Mouse (Mus musculus): ENCODE results near the gene Ccdc106. TPM values are rescaled to one million over a fixed set of nuclear protein-coding genes. Genes with fewer than 3 reads are reported as not detected.

Ccdc106 gene
- total and polyA plus RNA-seq, 3 experiments, result 0.52 to 0.81 TPM; not detected in 1

DNA sequence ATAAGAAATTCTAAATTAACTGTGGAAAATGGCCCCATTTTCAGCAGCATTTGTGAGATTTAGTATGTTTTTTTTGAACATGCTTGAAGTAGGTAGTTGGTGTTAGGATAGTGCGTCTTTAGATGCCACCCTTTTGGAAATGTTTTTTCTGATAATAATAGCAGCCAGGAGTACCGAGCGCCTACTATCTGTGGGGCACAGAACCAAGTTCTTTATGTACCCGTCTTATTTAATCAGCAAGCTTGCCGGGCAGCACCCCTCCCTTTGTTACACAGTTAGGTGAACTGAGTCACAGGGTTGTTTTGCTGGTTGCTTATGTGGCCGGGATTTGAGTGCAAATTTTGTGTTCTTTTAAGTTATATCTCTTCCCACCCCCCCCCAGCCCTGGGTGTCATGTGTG lies 60.9 kb downstream of the Ccdc106 start:
- H3K4me1 ChIP-seq (ENCODE audit: control insufficient read depth in 1 of 2, insufficient read depth in 2 of 2), result peaks cover 9 to 49% of the 10 kb centered on the region in 2 experiments
- H3K36me3 ChIP-seq (replicated peaks in 1 of 2; ENCODE audit: control insufficient read depth in 1 of 2, insufficient read depth in 1 of 2, low read length in 1 of 2), result peaks cover 33 to 53% of the 10 kb centered on the region in 2 experiments
- no peaks in the 10 kb centered on the region for H3K9me3 ChIP-seq (replicated peaks; ENCODE audit: low read length)
- TF ChIP-seq SMC3 (IDR thresholded peaks at IDR 0.05; ENCODE audit: low read depth, low read length) (no peak), ZNF384 (IDR thresholded peaks at IDR 0.05; ENCODE audit: low read depth, low read length) (no peak), CHD1 (IDR thresholded peaks at IDR 0.05; ENCODE audit: low read depth, low read length) (0 out of 2 replicates have a peak, but pooled peaks have one; percentile 14), RAD21 (IDR thresholded peaks at IDR 0.05; ENCODE audit: low read depth, low read length) (no peak), MXI1 (IDR thresholded peaks at IDR 0.05; ENCODE audit: low read depth, low read length) (no peak), USF1 (IDR thresholded peaks at IDR 0.05; ENCODE audit: low read depth, low read length) (no peak), POLR2A (IDR thresholded peaks at IDR 0.05; ENCODE audit: low read depth, low read length) (0 out of 2 replicates have a peak, but pooled peaks have one; percentile 4), ZMIZ1 (IDR thresholded peaks at IDR 0.05; ENCODE audit: low read depth, low read length) (no peak), E2F4 (IDR thresholded peaks at IDR 0.05; ENCODE audit: insufficient replicate concordance, low read depth, low read length) (no peak), EP300 (IDR thresholded peaks at IDR 0.05; ENCODE audit: low read length) (no peak), NELFE (IDR thresholded peaks at IDR 0.05; ENCODE audit: low read depth, low read length) (no peak), MEF2A (IDR thresholded peaks at IDR 0.05; ENCODE audit: borderline replicate concordance, low read depth, low read length) (no peak), HCFC1 (IDR thresholded peaks at IDR 0.05; ENCODE audit: low read depth, low read length) (no peak)
- dilution Hi-C loops (cut with MboI; ENCODE audit: extremely low pct_ligation_motif_present, extremely low pct_unique_long_range_greater_than_20kb, low sequenced_read_pairs) (no loop called here), in situ Hi-C loops (cut with MboI; ENCODE audit: low pct_ligation_motif_present, low pct_unique_long_range_greater_than_20kb, low sequenced_read_pairs) (no loop called here)
- peak overlapping the region; percentile 98 for H3K9ac ChIP-seq (ENCODE audit: insufficient read depth, low read depth)
- DNase-seq (ENCODE audit: extremely low read depth), result no peak
- peak overlapping the region; percentile 83 for H3K4me2 ChIP-seq (ENCODE audit: insufficient read depth, low read depth, poor library complexity, severe bottlenecking)
- peak overlapping the region; percentile 93 to 100 (median 99) for H3K4me3 ChIP-seq (replicated peaks in 1 of 3; ENCODE audit: low read depth in 2 of 3, low read length in 2 of 3, poor library complexity in 1 of 3)
- H3K27me3 ChIP-seq (replicated peaks), result no peaks in the 10 kb centered on the region
- peaks cover 63% of the 10 kb centered on the region for H3K79me2 ChIP-seq (replicated peaks; ENCODE audit: control insufficient read depth, extremely low read depth, insufficient read depth, poor library complexity, severe bottlenecking)
- H3K27ac ChIP-seq (ENCODE audit: insufficient read depth, low read depth), result no peak overlapping the region

- Histone ChIP-seq H3K9me3 (replicated peaks; ENCODE audit: low read length) (no peaks in the 10 kb centered on the region), H3K27me3 (replicated peaks) (no peaks in the 10 kb centered on the region), H3K79me2 (replicated peaks; ENCODE audit: control insufficient read depth, extremely low read depth, insufficient read depth, poor library complexity, severe bottlenecking) (peaks cover 64% of the 10 kb centered on the region), H3K4me2 (ENCODE audit: insufficient read depth, low read depth, poor library complexity, severe bottlenecking) (peak overlapping the region; percentile 83), H3K36me3 (replicated peaks in 1 of 2; ENCODE audit: control insufficient read depth in 1 of 2, insufficient read depth in 1 of 2, low read length in 1 of 2) (peaks cover 29 to 52% of the 10 kb centered on the region in 2 experiments), H3K27ac (ENCODE audit: insufficient read depth, low read depth) (peak overlapping the region; percentile 95), H3K9ac (ENCODE audit: insufficient read depth, low read depth) (peak overlapping the region; percentile 98), H3K4me1 (ENCODE audit: control insufficient read depth in 1 of 2, insufficient read depth in 2 of 2) (peaks cover 12 to 48% of the 10 kb centered on the region in 2 experiments), H3K4me3 (replicated peaks in 1 of 3; ENCODE audit: low read depth in 2 of 3, low read length in 2 of 3, poor library complexity in 1 of 3) (peak overlapping the region; percentile 93 to 100 (median 99))
- TF ChIP-seq KAT2A (IDR thresholded peaks at IDR 0.05; ENCODE audit: insufficient replicate concordance, low read length) (no peak), ETS1 (conservative IDR thresholded peaks at IDR 0.05; ENCODE audit: low read depth, low read length) (no peak), CHD1 (IDR thresholded peaks at IDR 0.05; ENCODE audit: low read depth, low read length) (no peak), USF2 (conservative IDR thresholded peaks at IDR 0.05; ENCODE audit: low read depth, low read length) (no peak), MEF2A (IDR thresholded peaks at IDR 0.05; ENCODE audit: borderline replicate concordance, low read depth, low read length) (no peak), UBTF (IDR thresholded peaks at IDR 0.05; ENCODE audit: low read depth, low read length) (no peak), MXI1 (IDR thresholded peaks at IDR 0.05; ENCODE audit: low read depth, low read length) (no peak; the same call in 1 of the 2 replicates), GABPA (IDR thresholded peaks at IDR 0.05; ENCODE audit: insufficient replicate concordance, low read depth, low read length) (no peak), IRF4 (IDR thresholded peaks at IDR 0.05; ENCODE audit: low read depth, low read length) (no peak), ELF1 (IDR thresholded peaks at IDR 0.05; ENCODE audit: low read depth, low read length) (no peak), ZNF384 (IDR thresholded peaks at IDR 0.05; ENCODE audit: low read depth, low read length) (no peak), EP300 (IDR thresholded peaks at IDR 0.05; ENCODE audit: low read length) (no peak), ZKSCAN1 (IDR thresholded peaks at IDR 0.05; ENCODE audit: borderline replicate concordance, low read depth, low read length) (no peak), NELFE (IDR thresholded peaks at IDR 0.05; ENCODE audit: low read depth, low read length) (no peak), ZMIZ1 (IDR thresholded peaks at IDR 0.05; ENCODE audit: low read depth, low read length) (no peak), MAZ (IDR thresholded peaks at IDR 0.05; ENCODE audit: low read depth, low read length) (no peak), POLR2AphosphoS2 (IDR thresholded peaks at IDR 0.05; ENCODE audit: low read depth, low read length) (no peak), HCFC1 (IDR thresholded peaks at IDR 0.05; ENCODE audit: low read depth, low read length) (no peak), NRF1 (IDR thresholded peaks at IDR 0.05; ENCODE audit: low read depth, low read length) (no peak), TBP (conservative IDR thresholded peaks at IDR 0.05; ENCODE audit: low read depth, low read length) (no peak)
- dilution Hi-C loops (cut with MboI; ENCODE audit: extremely low pct_ligation_motif_present, extremely low pct_unique_long_range_greater_than_20kb, low sequenced_read_pairs), result no loop called here
- DNase-seq (ENCODE audit: extremely low read depth), result no peak
- in situ Hi-C loops (cut with MboI; ENCODE audit: low pct_ligation_motif_present, low pct_unique_long_range_greater_than_20kb, low sequenced_read_pairs), result no loop called here
Observed at GRCm38 (mm10) chr7:5081939-5082338, 61.6 kb downstream of the Ccdc106 start.

Data from CH12.LX (cell line).